Mouse (Mus musculus): ENCODE measurements around the gene Ankrd7.

- no peak for TF ChIP-seq CTCF (IDR thresholded peaks at IDR 0.05; ENCODE audit: control insufficient read depth, insufficient read depth, low read length)
- TF ChIP-seq POLR2A (IDR thresholded peaks at IDR 0.05; ENCODE audit: borderline replicate concordance, control insufficient read depth, low read depth, low read length), result no peak
Measured at GRCm38 (mm10) chr6:18913179-18913578, 47.1 kb downstream of the Ankrd7 start.
